Mouse (Mus musculus): ENCODE results near the gene Ap1g1. TPM values are rescaled to one million over a fixed set of nuclear protein-coding genes. Genes with fewer than 3 reads are reported as not detected.

Ap1g1 gene
- polyA plus RNA-seq, 1 experiment from 2014 or later = 43.3 TPM

DNA sequence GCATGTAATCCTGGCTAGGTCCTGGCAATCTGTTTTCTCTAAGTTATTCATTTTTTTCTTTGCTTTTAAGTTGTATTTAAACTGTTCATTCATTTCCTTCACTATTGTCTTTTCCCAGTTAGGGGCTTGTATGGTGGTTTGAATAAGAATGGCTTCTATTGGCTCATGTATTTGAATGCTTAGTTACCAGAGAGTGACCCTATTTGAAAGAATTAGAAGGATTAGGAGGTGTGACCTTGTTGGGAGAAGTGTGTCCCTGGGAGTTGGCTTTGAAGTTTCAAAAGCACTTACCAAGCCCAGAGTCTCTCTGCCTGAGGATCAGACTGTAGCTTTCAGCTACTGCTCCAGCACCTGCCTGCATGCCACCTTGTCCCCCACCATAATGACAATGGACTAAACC, 106.9 kb downstream of the Ap1g1 start:
- no peaks in the 10 kb centered on the region for H3K9me3 ChIP-seq
- peaks cover 21% of the 10 kb centered on the region for H3K36me3 ChIP-seq
- no peak overlapping the region for H3K4me3 ChIP-seq
- H3K27me3 ChIP-seq (ENCODE audit: insufficient read depth, poor library complexity, severe bottlenecking) = no peaks in the 10 kb centered on the region
- H3K4me1 ChIP-seq = no peaks in the 10 kb centered on the region
- no peak for DNase-seq (ENCODE audit: low spot score)
- H3K27ac ChIP-seq = no peak overlapping the region

DNA sequence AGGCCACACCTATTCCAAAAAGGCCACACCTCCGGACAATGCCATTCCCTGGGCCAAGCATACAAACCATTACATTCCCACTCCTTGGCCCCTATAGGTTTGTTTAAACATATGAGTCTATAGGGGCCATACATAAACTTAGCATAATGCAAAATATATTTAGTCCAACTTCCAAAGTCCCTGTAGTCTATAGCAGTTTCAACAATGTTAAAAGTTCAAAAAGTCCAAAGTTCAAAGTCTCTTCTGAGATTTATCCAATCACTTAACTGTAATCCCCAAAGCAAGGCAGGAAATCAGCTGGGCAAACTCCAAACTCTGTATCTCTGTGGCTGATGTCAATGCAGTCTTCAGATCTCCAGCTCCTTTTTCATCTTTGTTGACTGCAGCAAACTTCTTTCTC, 110.9 kb downstream of the Ap1g1 start:
- no peak overlapping the region for H3K27ac ChIP-seq
- no peaks in the 10 kb centered on the region for H3K4me1 ChIP-seq
- DNase-seq (ENCODE audit: low spot score) = no peak
- no peaks in the 10 kb centered on the region for H3K27me3 ChIP-seq (ENCODE audit: insufficient read depth, poor library complexity, severe bottlenecking)
- H3K9me3 ChIP-seq = no peaks in the 10 kb centered on the region
- no peak overlapping the region for H3K4me3 ChIP-seq
- WGBS = 91% methylated on average over 1 of the region's 1 CpGs
- H3K36me3 ChIP-seq = peaks cover 27% of the 10 kb centered on the region

DNA sequence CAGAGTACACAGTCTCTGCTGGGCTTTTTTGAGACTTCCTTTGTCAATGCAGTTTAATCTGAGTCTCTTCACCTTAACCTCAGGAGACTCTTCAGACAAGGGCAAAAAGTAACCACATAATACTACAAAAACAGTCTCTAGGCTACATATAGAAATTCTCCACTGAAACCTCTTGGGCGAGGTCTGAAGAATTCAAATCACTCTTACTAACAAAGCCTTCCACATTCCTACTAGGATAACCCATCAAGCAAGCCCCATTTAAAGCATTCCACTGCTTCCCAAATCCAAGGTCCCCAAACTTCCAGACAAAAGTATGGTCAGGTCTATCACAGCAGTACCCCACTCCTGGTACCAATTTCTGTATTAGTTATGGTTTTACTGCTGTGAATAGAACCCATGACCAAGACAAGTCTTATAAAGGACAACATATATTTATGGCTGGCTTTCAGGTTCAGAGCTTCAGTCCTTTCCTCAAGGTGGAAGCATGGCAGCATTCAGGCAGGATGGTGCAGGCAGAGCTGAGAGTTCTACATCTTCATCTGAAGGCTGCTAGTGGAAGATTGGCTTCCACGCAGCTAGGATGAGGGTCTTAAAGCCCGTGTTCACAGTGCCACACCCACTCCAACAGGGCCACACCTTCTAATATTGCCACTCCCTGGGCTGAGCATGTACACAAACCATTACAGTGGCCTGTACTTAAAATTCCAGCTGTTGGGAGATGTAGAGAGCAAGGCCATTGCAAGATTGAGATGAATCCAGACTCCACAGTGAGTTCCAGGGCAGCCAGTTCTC, 112.6 kb downstream of the Ap1g1 start:
- Histone ChIP-seq H3K27ac (no peak overlapping the region), H3K4me1 (no peaks in the 10 kb centered on the region), H3K4me3 (no peak overlapping the region), H3K36me3 (peaks cover 33% of the 10 kb centered on the region), H3K9me3 (no peaks in the 10 kb centered on the region), H3K27me3 (ENCODE audit: insufficient read depth, poor library complexity, severe bottlenecking) (no peaks in the 10 kb centered on the region)
- no peak for DNase-seq (ENCODE audit: low spot score)
- WGBS = 87% methylated on average over 3 of the region's 3 CpGs

DNA sequence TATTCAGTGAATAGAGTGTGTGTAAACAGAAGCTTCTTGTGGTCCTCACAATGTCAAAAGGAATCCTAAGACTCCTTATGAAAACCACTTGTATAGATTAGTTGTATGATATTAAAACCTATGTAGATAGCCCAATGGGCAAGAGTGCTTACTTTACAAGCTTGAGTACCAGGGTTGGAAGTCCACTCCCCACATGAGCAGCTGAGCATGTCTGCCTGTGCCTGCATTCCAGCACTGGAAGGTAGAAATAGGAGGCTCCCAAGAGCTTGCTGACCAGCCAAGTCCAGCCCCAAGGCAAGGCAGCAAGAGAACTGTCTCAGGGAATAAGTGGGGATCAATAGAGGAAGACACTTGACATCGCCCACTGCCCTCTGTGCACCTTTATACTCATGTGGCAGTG, 116.3 kb downstream of the Ap1g1 start:
- Histone ChIP-seq H3K36me3 (peaks cover 22% of the 10 kb centered on the region), H3K4me3 (no peak overlapping the region), H3K9me3 (no peaks in the 10 kb centered on the region), H3K27ac (no peak overlapping the region), H3K27me3 (ENCODE audit: insufficient read depth, poor library complexity, severe bottlenecking) (no peaks in the 10 kb centered on the region), H3K4me1 (no peaks in the 10 kb centered on the region)
- 97% methylated on average over 1 of the region's 1 CpGs for WGBS
- DNase-seq (ENCODE audit: low spot score) = no peak

DNA sequence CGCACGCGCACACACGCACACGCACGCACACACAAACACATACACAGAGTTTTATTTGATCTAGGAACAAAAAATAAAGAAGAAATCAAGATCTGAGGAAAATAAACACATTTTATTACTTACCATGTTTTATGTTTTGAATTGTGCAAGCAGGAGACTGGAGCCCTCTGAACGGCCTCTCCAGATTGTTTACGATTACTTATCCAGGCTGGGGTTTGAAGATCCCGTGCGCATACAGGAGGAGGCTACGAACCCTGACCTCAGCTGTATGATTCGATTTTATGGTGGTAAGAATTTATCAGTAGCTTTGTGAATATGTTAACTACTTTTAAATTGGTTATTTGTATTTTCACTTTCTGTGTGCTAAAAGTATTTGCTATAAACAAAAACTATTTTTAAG, 117.0 kb downstream of the Ap1g1 start:
- WGBS = 93% methylated on average over 12 of the region's 12 CpGs
- Histone ChIP-seq H3K27me3 (ENCODE audit: insufficient read depth, poor library complexity, severe bottlenecking) (no peaks in the 10 kb centered on the region), H3K27ac (no peak overlapping the region), H3K36me3 (peaks cover 17% of the 10 kb centered on the region), H3K9me3 (no peaks in the 10 kb centered on the region), H3K4me3 (no peak overlapping the region), H3K4me1 (no peaks in the 10 kb centered on the region)
- no peak for DNase-seq (ENCODE audit: low spot score)

DNA sequence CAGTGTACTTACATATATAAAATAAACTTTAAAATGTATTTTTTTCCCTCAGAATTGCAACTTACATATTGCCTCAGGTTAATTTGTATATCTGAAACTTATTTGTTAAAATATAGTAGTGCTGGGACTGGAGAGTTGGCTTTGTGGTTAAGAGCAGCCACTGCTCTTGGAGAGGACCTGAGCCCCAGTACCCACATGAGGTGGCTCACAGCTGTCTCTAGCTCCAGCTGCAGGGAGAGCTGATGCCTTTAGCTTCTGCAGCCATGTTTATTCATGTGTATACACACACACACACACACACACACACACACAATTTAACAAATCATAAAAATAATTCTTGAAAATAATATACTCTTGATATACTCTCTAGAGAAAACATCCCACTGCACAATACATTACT, 124.0 kb downstream of the Ap1g1 start:
- no peaks in the 10 kb centered on the region for H3K27me3 ChIP-seq (ENCODE audit: insufficient read depth, poor library complexity, severe bottlenecking)
- no peaks in the 10 kb centered on the region for H3K4me1 ChIP-seq
- DNase-seq (ENCODE audit: low spot score) = no peak
- H3K4me3 ChIP-seq = no peak overlapping the region
- H3K27ac ChIP-seq = no peak overlapping the region
- no peaks in the 10 kb centered on the region for H3K9me3 ChIP-seq
- H3K36me3 ChIP-seq = peaks cover 7% of the 10 kb centered on the region

DNA sequence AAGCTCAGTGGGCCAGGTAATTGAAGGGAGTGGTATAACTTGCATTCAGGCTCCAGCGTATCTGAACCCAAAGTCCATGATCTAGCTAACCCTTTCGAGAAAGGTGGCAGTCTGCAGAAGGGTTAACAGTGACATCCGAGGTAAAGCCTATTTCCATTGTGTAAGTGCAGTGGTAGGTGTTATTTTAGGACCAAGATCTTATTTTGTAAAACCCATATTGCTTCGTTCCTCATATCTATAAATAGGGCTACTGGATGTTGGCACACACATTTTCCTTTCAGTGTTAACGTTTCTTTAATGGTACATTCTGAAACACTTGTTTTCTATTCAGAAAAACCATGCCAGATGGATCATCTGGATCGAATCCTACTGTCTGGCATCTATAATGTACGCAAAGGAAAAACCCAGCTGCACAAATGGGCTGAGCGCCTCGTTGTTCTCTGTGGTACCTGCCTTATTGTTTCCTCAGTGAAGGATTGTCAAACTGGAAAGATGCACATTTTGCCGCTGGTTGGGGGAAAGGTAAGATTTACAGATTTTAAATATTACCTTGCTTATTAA, 125.6 kb downstream of the Ap1g1 start:
- DNase-seq (ENCODE audit: low spot score) = no peak
- Histone ChIP-seq H3K36me3 (peaks cover 18% of the 10 kb centered on the region), H3K27ac (no peak overlapping the region), H3K27me3 (ENCODE audit: insufficient read depth, poor library complexity, severe bottlenecking) (no peaks in the 10 kb centered on the region), H3K4me1 (no peaks in the 10 kb centered on the region), H3K4me3 (no peak overlapping the region), H3K9me3 (no peaks in the 10 kb centered on the region)
- 86% methylated on average over 10 of the region's 10 CpGs for WGBS

DNA sequence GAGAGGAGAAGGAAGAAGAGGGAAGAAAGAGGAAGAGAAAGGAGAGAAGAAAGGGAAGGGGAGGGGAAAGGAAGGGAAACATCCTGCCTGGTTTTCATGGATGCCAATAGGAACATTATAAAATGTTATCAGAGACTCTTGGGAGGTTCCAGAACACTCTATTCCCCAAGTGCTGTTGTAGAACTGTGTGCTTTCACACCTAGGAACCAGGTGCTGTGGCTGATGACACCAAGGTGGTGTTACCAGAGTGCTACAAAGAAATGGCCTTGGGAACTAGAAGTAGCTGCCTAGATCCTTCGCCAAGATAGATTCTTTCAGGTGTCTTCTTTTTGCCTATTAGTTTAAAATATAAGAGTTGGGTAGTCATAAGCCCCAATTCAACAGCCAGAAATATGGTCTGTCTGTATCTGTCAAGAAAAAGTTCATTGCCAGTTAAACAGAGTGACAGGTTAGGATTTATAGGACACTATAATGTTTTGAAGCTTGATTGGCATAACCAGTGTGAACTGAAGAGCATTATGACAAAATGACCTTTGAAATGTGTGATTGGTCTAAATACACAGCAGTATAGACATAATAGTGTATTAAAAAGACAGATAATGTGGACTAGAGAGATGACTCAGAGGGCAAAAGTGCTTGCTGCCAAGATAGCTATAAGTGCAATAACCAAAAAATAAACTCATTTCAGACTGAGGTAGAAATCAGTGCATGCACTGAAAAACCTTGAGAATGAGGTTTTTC, 126.7 kb downstream of the Ap1g1 start:
- H3K27ac ChIP-seq = no peak overlapping the region
- no peaks in the 10 kb centered on the region for H3K9me3 ChIP-seq
- no peak overlapping the region for H3K4me3 ChIP-seq
- no peak for DNase-seq (ENCODE audit: low spot score)
- H3K27me3 ChIP-seq (ENCODE audit: insufficient read depth, poor library complexity, severe bottlenecking) = no peaks in the 10 kb centered on the region
- H3K4me1 ChIP-seq = no peaks in the 10 kb centered on the region
- H3K36me3 ChIP-seq = peaks cover 30% of the 10 kb centered on the region
- 96% methylated on average over 1 of the region's 1 CpGs for WGBS

DNA sequence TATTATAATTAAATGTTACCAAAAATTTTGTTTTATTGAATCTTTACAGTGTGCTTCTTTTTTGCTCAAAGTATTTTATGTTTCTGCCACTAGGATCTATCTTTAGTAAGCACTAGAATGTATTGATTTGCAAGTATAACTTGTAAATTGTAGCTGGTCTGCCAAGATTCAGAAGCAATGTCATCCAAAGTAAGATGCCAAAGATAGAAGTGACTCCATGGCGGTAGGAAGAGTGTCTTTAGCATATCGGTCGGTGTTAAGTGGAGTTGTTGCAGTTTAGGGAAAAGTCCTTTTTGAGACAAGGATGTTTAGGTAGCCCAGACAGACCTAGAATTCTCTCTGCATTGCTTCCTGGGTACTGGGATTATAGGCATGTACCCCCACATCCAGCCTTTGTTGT, 128.6 kb downstream of the Ap1g1 start:
- Histone ChIP-seq H3K27ac (no peak overlapping the region), H3K27me3 (ENCODE audit: insufficient read depth, poor library complexity, severe bottlenecking) (no peaks in the 10 kb centered on the region), H3K36me3 (peaks cover 41% of the 10 kb centered on the region), H3K4me3 (no peak overlapping the region), H3K4me1 (no peaks in the 10 kb centered on the region), H3K9me3 (no peaks in the 10 kb centered on the region)
- no peak for DNase-seq (ENCODE audit: low spot score)
- 93% methylated on average over 3 of the region's 3 CpGs for WGBS

DNA sequence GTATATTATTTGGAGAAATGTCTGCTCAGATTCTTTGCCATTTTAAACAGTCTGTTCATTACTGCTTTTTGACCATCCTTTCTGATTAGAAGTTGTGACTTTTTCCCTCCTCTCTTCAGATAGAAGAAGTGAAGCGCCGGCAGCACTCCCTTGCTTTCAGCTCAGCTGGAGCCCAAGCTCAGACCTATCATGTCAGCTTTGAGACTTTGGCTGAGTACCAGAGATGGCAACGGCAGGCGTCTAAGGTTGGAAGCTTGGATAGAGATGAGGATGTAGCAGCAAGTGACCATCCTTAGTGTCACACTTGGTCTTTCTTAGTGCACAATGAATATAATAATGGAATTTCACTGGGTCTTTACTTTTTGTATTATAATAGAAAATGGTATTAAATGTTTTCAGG, 129.0 kb downstream of the Ap1g1 start:
- DNase-seq (ENCODE audit: low spot score) = no peak
- no peaks in the 10 kb centered on the region for H3K4me1 ChIP-seq
- H3K27ac ChIP-seq = no peak overlapping the region
- peaks cover 45% of the 10 kb centered on the region for H3K36me3 ChIP-seq
- 97% methylated on average over 4 of the region's 4 CpGs for WGBS
- no peaks in the 10 kb centered on the region for H3K27me3 ChIP-seq (ENCODE audit: insufficient read depth, poor library complexity, severe bottlenecking)
- no peaks in the 10 kb centered on the region for H3K9me3 ChIP-seq
- H3K4me3 ChIP-seq = no peak overlapping the region

Other genes starting within 250 kb of the Ap1g1 start
- gene Dhx38, start 212.7 kb upstream of the Ap1g1 start, polyA plus RNA-seq (2016; fragmentation: Nextera tagmentation; extraction: Ambion mirVana) = 24.7 and 26.1 TPM in 2 replicates
- 18.5 and 20.0 TPM in 2 replicates for gene Txnl4b, start 212.7 kb upstream of the Ap1g1 start, polyA plus RNA-seq (2016; fragmentation: Nextera tagmentation; extraction: Ambion mirVana)
- 0.44 and 0.99 TPM in 2 replicates for gene Hp, start 199.4 kb upstream of the Ap1g1 start, polyA plus RNA-seq (2016; fragmentation: Nextera tagmentation; extraction: Ambion mirVana)
- 49.0 and 57.1 TPM in 2 replicates for gene Dhodh, start 169.9 kb upstream of the Ap1g1 start, polyA plus RNA-seq (2016; fragmentation: Nextera tagmentation; extraction: Ambion mirVana)
- 0.25 and 0.26 TPM in 2 replicates for gene Pkd1l3, start 164.0 kb upstream of the Ap1g1 start, polyA plus RNA-seq (2016; fragmentation: Nextera tagmentation; extraction: Ambion mirVana)
- gene Ist1, start 85.3 kb upstream of the Ap1g1 start, polyA plus RNA-seq (2016; fragmentation: Nextera tagmentation; extraction: Ambion mirVana) = 100 and 103 TPM in 2 replicates
- 18.5 and 23.4 TPM in 2 replicates for gene Zfp821, start 73.0 kb upstream of the Ap1g1 start, polyA plus RNA-seq (2016; fragmentation: Nextera tagmentation; extraction: Ambion mirVana)
- gene Atxn1l, start 40.8 kb upstream of the Ap1g1 start, polyA plus RNA-seq (2016; fragmentation: Nextera tagmentation; extraction: Ambion mirVana) = 6.1 and 6.4 TPM in 2 replicates
- gene Phlpp2, start 90.0 kb downstream of the Ap1g1 start, polyA plus RNA-seq (2016; fragmentation: Nextera tagmentation; extraction: Ambion mirVana) = 1.6 and 2.2 TPM in 2 replicates
- 0.10 and 0.68 TPM in 2 replicates for gene Marveld3, start 183.6 kb downstream of the Ap1g1 start, polyA plus RNA-seq (2016; fragmentation: Nextera tagmentation; extraction: Ambion mirVana)
- not detected in 2 replicates for gene Tat, start 211.9 kb downstream of the Ap1g1 start, polyA plus RNA-seq (2016; fragmentation: Nextera tagmentation; extraction: Ambion mirVana)